Mouse (Mus musculus) thymus, adult 2 months (tissue): ENCODE measurements around the gene Limd2.

ENCODE experiments used
- CTCF ChIP-seq: fragments of 200-500 bp; IDR thresholded peaks from 2 replicates; pipeline ENCODE4 v1.5.1; 2012; ENCODE audit warnings: mild to moderate bottlenecking, control low read depth, low read length, moderate library complexity, borderline replicate concordance; ENCODE audit not compliant: control insufficient read depth, poor library complexity, insufficient read depth; ENCODE audit errors: extremely low read depth
- POLR2A ChIP-seq: fragments of 200-500 bp; IDR thresholded peaks from 2 replicates; pipeline ENCODE4 v1.6.1; 2012; ENCODE audit warnings: mild to moderate bottlenecking, low read length, control low read depth, moderate library complexity; ENCODE audit not compliant: control insufficient read depth, poor library complexity, insufficient read depth; ENCODE audit errors: extremely low read depth

DNA sequence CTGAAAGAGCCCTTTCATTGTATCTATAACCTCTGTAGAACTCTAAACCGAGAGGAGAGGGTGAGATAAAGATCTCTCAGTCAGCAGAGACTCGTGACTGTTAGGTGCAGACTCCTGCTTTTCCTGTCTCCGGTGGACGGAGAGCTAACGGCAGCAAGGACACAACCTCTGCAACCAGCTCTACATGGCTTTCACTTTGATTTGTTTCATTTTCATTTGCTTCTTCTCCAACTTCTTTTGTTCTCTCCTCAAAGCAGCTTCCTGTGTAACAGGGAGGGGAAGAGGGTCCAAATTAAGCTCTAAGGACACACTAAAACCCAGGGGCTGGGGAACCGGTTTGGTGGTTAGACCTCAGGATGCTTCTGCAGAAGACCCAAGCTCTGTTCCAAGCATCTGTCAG, 40.1 kb upstream of the Limd2 start:
- TF ChIP-seq CTCF (no peak), POLR2A (no peak)
